Comparison of ENCODE assay signal across 11 mouse cellular contexts in genomic region chr11:108923188-108923575, GRCm38 (mm10). TPM values are rescaled to one million over a fixed set of nuclear protein-coding genes. Genes with fewer than 3 reads are reported as not detected.
DNase-seq lines count a peak whose midpoint lies in the region; ATAC-seq and TF ChIP-seq lines count a peak whose summit lies in the region.
"Had no signal": no experiment of that assay in that cellular context is flagged by ENCODE, and none has a peak within 500 bp of the region (broad histone marks: within the 10 kb centered on the region; RNA-seq: fewer than 3 reads in every experiment).

No protein-coding gene starts in this region.

- no peaks in the 10 kb centered on the region for H3K9me3 ChIP-seq in heart, embryonic 10.5 days
- H3K9me3 ChIP-seq in CH12.LX (replicated peaks; ENCODE audit: low read length), result no peaks in the 10 kb centered on the region
- no peaks in the 10 kb centered on the region for H3K9me3 ChIP-seq in forebrain, postnatal 0 days (ENCODE audit: low read length)
- no peaks in the 10 kb centered on the region for H3K9me3 ChIP-seq in liver, embryonic 16.5 days (replicated peaks; ENCODE audit: control insufficient read depth, low read length)

- H3K36me3 ChIP-seq in heart, embryonic 10.5 days, result no peaks in the 10 kb centered on the region
- H3K36me3 ChIP-seq in CH12.LX (replicated peaks in 1 of 2; ENCODE audit: control insufficient read depth in 1 of 2, insufficient read depth in 1 of 2, low read length in 1 of 2), result peaks cover 0 to 39% of the 10 kb centered on the region in 2 experiments
- H3K36me3 ChIP-seq in forebrain, postnatal 0 days (ENCODE audit: insufficient read depth), result no peaks in the 10 kb centered on the region; the same call in 1 of the 2 replicates
- no peaks in the 10 kb centered on the region for H3K36me3 ChIP-seq in liver, embryonic 16.5 days (ENCODE audit: control insufficient read depth, insufficient read depth)

- H3K27me3 ChIP-seq in heart, embryonic 10.5 days (ENCODE audit: insufficient read depth, poor library complexity, severe bottlenecking), result peaks cover 21% of the 10 kb centered on the region; the same call in 1 of the 2 replicates
- no peaks in the 10 kb centered on the region for H3K27me3 ChIP-seq in CH12.LX (replicated peaks)
- no peaks in the 10 kb centered on the region for H3K27me3 ChIP-seq in forebrain, postnatal 0 days (ENCODE audit: insufficient read depth, low read length)
- H3K27me3 ChIP-seq in liver, embryonic 16.5 days (ENCODE audit: control insufficient read depth, insufficient read depth, low read depth, low read length), result peaks cover 47% of the 10 kb centered on the region

- TF ChIP-seq EP300 in CH12.LX (IDR thresholded peaks at IDR 0.05; ENCODE audit: low read length), result no peak

- peak overlapping the region; percentile 67; the same call in 1 of the 2 replicates for H3K9ac ChIP-seq in CH12.LX (ENCODE audit: insufficient read depth, low read depth)
- H3K9ac ChIP-seq in forebrain, postnatal 0 days, result peak overlapping the region; percentile 89
- no peak overlapping the region for H3K9ac ChIP-seq in liver, embryonic 16.5 days (ENCODE audit: low read depth, low read length)

- H3K27ac ChIP-seq in heart, embryonic 10.5 days, result peak overlapping the region; percentile 100
- H3K27ac ChIP-seq in CH12.LX (ENCODE audit: insufficient read depth, low read depth), result no peak overlapping the region
- no peak overlapping the region for H3K27ac ChIP-seq in forebrain, postnatal 0 days (ENCODE audit: low read depth, low read length)
- no peak overlapping the region for H3K27ac ChIP-seq in liver, embryonic 16.5 days (ENCODE audit: low read length)

- TF ChIP-seq RAD21 in CH12.LX (IDR thresholded peaks at IDR 0.05; ENCODE audit: low read depth, low read length), result no peak

- ATAC-seq in forebrain, postnatal 0 days, result no peak
- no peak for ATAC-seq in liver, embryonic 16.5 days (ENCODE audit: low read depth)

- 2% methylated on average over 17 of the region's 17 CpGs for WGBS in heart, embryonic 10.5 days
- 2% methylated on average over 17 of the region's 17 CpGs for WGBS in forebrain, postnatal 0 days
- 7% methylated on average over 17 of the region's 17 CpGs for WGBS in liver, embryonic 16.5 days (ENCODE audit: insufficient replicate concordance)

- in situ Hi-C loops in CH12.LX (cut with MboI; ENCODE audit: low pct_ligation_motif_present, low pct_unique_long_range_greater_than_20kb, low sequenced_read_pairs), result loop anchor here (10.0 kb wide), 1 partner anchor 468 kb away; no protein-coding TSS in a partner anchor

- no peak for DNase-seq in heart, embryonic 10.5 days (ENCODE audit: low spot score)
- DNase-seq in heart, adult 11 months, result no peak
- no peak for DNase-seq in CH12.LX (ENCODE audit: extremely low read depth)
- no peak for DNase-seq in forebrain, postnatal 0 days
- no peak for DNase-seq in spleen, adult 18-20 months
- no peak for DNase-seq in embryo, embryonic 10 days (ENCODE audit: low spot score)
- DNase-seq in left cerebral cortex, adult 11 months (ENCODE audit: low spot score), result no peak
- DNase-seq: adrenal gland, adult 8-10 months; B cell, adult 2 months; lung, adult 18-20 months had no signal

- H3K4me3 ChIP-seq in heart, embryonic 10.5 days, result peak overlapping the region; percentile 92
- H3K4me3 ChIP-seq in CH12.LX (replicated peaks in 1 of 3; ENCODE audit: low read depth in 2 of 3, low read length in 2 of 3, poor library complexity in 1 of 3), result peak overlapping the region; percentile 23 to 96 (median 79)
- H3K4me3 ChIP-seq in forebrain, postnatal 0 days (ENCODE audit: low read depth, low read length), result peak overlapping the region; percentile 98
- H3K4me3 ChIP-seq in liver, embryonic 16.5 days (ENCODE audit: low read depth, low read length), result no peak overlapping the region

- dilution Hi-C loops in CH12.LX (cut with MboI; ENCODE audit: extremely low pct_ligation_motif_present, extremely low pct_unique_long_range_greater_than_20kb, low sequenced_read_pairs), result no loop called here

- peak overlapping the region; percentile 75 for H3K4me2 ChIP-seq in CH12.LX (ENCODE audit: insufficient read depth, low read depth, poor library complexity, severe bottlenecking)
- peak overlapping the region; percentile 89 for H3K4me2 ChIP-seq in forebrain, postnatal 0 days (ENCODE audit: low read depth)
- H3K4me2 ChIP-seq in liver, embryonic 16.5 days (ENCODE audit: low read depth, low read length), result 0 out of 2 replicates have a peak overlapping the region, but pooled peaks have one; percentile 74

- no peak for TF ChIP-seq POLR2A in CH12.LX (IDR thresholded peaks at IDR 0.05; ENCODE audit: low read depth, low read length)

- H3K4me1 ChIP-seq in heart, embryonic 10.5 days, result peaks cover 76% of the 10 kb centered on the region
- peaks cover 20 to 64% of the 10 kb centered on the region in 2 experiments for H3K4me1 ChIP-seq in CH12.LX (ENCODE audit: control insufficient read depth in 1 of 2, insufficient read depth in 2 of 2)
- peaks cover 11% of the 10 kb centered on the region for H3K4me1 ChIP-seq in forebrain, postnatal 0 days (ENCODE audit: insufficient read depth)
- no peaks in the 10 kb centered on the region; the same call in 1 of the 2 replicates for H3K4me1 ChIP-seq in liver, embryonic 16.5 days (ENCODE audit: control insufficient read depth, low read depth, low read length)

- H3K79me2 ChIP-seq in CH12.LX (replicated peaks; ENCODE audit: control insufficient read depth, extremely low read depth, insufficient read depth, poor library complexity, severe bottlenecking), result peaks cover 22% of the 10 kb centered on the region

- no peak for TF ChIP-seq CTCF in CH12.LX (conservative IDR thresholded peaks at IDR 0.05 in 1 of 2, IDR thresholded peaks at IDR 0.05 in 1 of 2; ENCODE audit: low read depth in 2 of 2, low read length in 2 of 2)
- TF ChIP-seq CTCF in forebrain, postnatal 0 days (IDR thresholded peaks at IDR 0.05; ENCODE audit: low read depth), result no peak

TF ChIP-seq in CH12.LX, 34 proteins besides CTCF, POLR2A, EP300 and RAD21:
- no peak for TF ChIP-seq IRF4 (IDR thresholded peaks at IDR 0.05; ENCODE audit: low read depth, low read length)
- no peak for TF ChIP-seq MYC (IDR thresholded peaks at IDR 0.05; ENCODE audit: low read depth, low read length)
- no peak for TF ChIP-seq ZKSCAN1 (IDR thresholded peaks at IDR 0.05; ENCODE audit: borderline replicate concordance, low read depth, low read length)
- TF ChIP-seq MEF2A (IDR thresholded peaks at IDR 0.05; ENCODE audit: borderline replicate concordance, low read depth, low read length), result no peak
- TF ChIP-seq UBTF (IDR thresholded peaks at IDR 0.05; ENCODE audit: low read depth, low read length), result no peak
- no peak for TF ChIP-seq ELF1 (IDR thresholded peaks at IDR 0.05; ENCODE audit: low read depth, low read length)
- TF ChIP-seq CHD2 (IDR thresholded peaks at IDR 0.05; ENCODE audit: low read length), result no peak
- no peak for TF ChIP-seq ZMIZ1 (IDR thresholded peaks at IDR 0.05; ENCODE audit: low read depth, low read length)
- no peak for TF ChIP-seq ETS1 (conservative IDR thresholded peaks at IDR 0.05; ENCODE audit: low read depth, low read length)
- no peak for TF ChIP-seq NELFE (IDR thresholded peaks at IDR 0.05; ENCODE audit: low read depth, low read length)
- no peak for TF ChIP-seq PAX5 (IDR thresholded peaks at IDR 0.05; ENCODE audit: low read length)
- no peak for TF ChIP-seq RCOR1 (conservative IDR thresholded peaks at IDR 0.05; ENCODE audit: low read depth, low read length)
- no peak for TF ChIP-seq JUND (conservative IDR thresholded peaks at IDR 0.05; ENCODE audit: low read depth, low read length)
- no peak for TF ChIP-seq TCF12 (IDR thresholded peaks at IDR 0.05; ENCODE audit: low read depth, low read length)
- TF ChIP-seq NRF1 (IDR thresholded peaks at IDR 0.05; ENCODE audit: low read depth, low read length), result no peak
- TF ChIP-seq POLR2AphosphoS2 (IDR thresholded peaks at IDR 0.05; ENCODE audit: low read depth, low read length), result no peak
- no peak for TF ChIP-seq MAFK (IDR thresholded peaks at IDR 0.05; ENCODE audit: insufficient replicate concordance, low read length)

RNA-seq across cellular contexts. Expression of gene Axin2, which starts 3.0 kb away (rescaled TPM):
- polyA plus RNA-seq in heart, embryonic 10.5 days (2016; fragmentation: Nextera tagmentation; extraction: Ambion mirVana), result 2.2 and 5.1 TPM in 2 replicates
- total RNA-seq in CH12.LX (2012; rRNA removed) (16.6 TPM in 2 replicates), CH12.LX (2014; rRNA removed) (12.9 and 14.2 TPM in 2 replicates)
- 27.1 and 29.9 TPM in 2 replicates for polyA plus RNA-seq in CH12.LX (2012; ENCODE audit: insufficient read length, low read depth)
- total RNA-seq in forebrain, postnatal 0 days (2014; rRNA removed), result 28.7 and 35.6 TPM in 2 replicates
- polyA plus RNA-seq in forebrain, postnatal 0 days (2015; fragmentation: Nextera tagmentation; extraction: Ambion mirVana), result 4.5 and 5.0 TPM in 2 replicates
- 0.11 and 0.17 TPM in 2 replicates for polyA plus RNA-seq in liver, embryonic 16.5 days (2015; fragmentation: Nextera tagmentation; extraction: Ambion mirVana)
